Mouse (Mus musculus): ENCODE measurements at regions not wholly inside any gene's neighbourhood (a gene's known extent, or its start where the extent isn't known, plus 50 kb on each side); places are given as distances from the start of the nearest gene placed in this dataset.

DNA sequence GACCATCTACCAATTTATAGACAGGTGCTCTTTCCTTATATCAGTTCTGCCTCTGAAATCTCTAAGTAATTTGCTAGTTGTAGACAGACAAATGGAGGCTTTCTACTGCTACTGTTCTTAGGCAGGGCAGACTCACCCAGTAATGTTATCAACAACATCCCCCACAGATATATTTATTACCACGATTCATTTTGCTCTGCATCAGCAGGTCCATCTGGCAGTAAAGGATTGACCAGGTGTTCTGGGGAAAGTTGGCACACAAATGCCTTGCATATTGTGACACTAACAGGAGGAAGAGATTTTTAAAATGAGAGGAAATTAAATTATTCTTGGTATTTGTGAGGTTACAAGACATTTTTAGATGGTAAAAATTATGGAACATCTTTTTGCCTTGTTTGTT lies 627.3 kb upstream of the Tmprss15 start:
- DNase-seq: no peak
- intact Hi-C loops (cut with DNase I): no loop called here

DNA sequence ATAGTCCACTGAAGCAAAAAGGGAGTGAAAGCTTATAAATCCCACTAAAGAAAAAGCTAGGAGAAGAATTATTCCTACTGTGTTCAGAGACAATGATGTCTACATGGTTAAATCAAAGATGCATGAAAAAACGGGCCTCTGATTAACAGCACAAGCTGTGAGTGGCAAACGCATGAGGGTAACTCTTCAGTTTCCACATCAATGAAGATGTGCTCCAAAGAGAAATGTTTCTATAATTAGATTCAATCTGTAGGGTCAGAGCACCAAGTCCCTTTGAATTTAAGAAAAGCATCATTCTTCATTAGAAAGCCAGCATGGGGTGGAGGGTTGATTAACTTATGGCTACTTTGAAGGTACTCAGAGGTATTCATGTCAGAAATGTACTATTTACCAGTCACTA lies 601.5 kb upstream of the Tmprss15 start:
- DNase-seq: no peak

DNA sequence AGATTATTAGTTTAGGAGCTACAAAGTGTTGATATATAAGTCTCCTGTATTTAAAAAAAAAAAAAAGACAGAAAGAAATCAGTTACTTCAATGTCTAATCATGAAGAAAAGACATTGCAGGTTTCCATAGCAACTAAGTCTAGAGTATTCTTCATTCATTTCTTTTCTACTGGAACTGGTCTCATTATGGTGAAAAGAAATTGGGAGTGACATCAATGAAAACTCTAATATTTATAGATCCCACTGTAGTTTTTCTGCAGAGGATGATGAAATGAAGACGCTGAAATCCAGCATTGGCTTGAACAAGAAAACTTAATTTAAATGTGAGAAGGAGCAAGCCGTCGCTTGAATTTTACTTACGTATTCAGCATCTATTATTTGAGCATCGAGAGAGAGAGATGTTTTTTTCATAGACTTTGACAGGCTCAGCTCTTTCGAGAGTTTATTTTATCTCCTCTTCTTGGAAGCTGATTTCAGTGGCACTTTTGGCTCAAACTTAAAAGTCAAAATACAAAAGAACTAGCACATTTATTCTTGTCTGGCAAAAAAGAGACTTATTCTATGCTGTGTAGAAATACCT lies 560.4 kb upstream of the Tmprss15 start:
- intact Hi-C loops (cut with DNase I): no loop called here
- no peak for DNase-seq

More for the DNA sequence above, 601.5 kb upstream of the Tmprss15 start:
- intact Hi-C loops (cut with DNase I): no loop called here

DNA sequence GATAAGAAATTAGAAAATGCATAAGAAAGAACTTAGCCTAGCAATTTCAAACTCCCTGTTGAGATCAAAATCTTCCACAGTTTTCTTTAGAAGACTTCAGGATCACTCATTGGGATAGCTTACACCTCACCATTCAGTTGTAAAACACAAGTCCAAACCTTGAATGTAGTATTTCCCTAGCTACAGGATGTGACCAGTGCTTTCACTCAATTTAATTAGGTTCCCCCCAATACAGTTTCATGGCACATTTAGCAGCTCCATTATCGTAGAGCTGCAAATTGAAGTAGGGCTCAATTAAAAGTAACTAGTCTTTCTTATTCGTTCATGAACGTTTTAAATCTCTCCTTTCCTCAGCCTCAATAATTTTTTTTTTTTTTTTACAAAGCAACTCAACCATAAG lies 550.0 kb upstream of the Tmprss15 start:
- DNase-seq: no peak
- intact Hi-C loops (cut with DNase I): no loop called here

DNA sequence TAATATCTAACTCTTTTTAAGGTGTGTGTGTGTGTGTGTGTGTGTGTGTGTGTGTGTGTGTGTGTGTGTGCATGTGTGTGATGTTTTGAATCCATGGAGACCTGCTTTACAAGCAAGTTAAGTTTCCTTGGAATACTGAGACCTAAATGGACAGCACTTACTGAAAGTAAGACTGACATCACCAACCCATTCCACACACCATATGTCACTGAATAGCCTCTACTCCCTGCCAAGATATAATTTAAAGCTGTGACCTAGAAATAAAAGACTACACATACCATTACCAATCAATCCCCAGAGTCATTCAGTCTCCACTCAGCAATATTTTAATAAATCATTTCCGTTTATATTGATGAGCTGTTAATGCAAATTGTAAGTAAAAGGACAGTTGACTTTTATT lies 536.2 kb upstream of the Tmprss15 start:
- intact Hi-C loops (cut with DNase I): no loop called here
- DNase-seq: no peak

DNA sequence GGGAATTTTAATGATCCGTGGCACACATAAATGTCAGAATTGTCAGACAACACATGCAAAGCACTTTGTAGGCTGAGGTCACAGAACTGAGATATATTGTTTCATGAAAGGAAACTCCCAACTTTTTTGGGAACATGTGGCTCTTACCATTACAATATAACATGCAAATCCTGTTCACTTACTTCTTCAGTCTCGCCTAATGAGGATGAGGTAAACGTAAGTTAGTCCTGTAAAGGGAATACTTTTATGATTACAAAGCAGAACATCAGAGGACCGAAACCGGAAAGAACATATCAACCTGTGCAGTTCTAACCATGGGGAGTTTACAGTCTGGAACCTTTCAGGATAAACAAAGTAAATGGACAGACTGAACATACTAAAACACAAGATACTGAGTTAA lies 520.1 kb upstream of the Tmprss15 start:
- intact Hi-C loops (cut with DNase I): no loop called here
- no peak for DNase-seq

DNA sequence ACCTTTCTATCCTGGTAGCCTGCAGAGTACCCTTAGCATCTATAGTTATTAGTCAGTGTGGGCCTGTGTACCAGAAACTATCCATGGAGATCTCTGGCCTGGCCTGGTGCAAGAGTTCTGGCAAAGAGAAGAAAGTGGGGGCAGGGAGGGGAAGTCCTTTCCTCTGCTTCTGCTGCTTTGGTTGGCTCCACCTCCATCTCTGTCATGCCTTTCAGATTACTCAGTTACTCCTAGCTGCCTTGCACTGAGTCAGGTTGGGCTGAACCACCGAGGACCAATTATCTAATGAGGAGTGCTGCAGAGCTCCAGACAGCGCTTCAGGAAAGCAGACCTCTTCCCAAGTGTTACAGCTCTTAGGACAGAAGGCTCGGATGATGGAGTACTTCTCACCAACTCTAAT lies 500.0 kb upstream of the Tmprss15 start:
- intact Hi-C loops (cut with DNase I): no loop called here
- DNase-seq: no peak

DNA sequence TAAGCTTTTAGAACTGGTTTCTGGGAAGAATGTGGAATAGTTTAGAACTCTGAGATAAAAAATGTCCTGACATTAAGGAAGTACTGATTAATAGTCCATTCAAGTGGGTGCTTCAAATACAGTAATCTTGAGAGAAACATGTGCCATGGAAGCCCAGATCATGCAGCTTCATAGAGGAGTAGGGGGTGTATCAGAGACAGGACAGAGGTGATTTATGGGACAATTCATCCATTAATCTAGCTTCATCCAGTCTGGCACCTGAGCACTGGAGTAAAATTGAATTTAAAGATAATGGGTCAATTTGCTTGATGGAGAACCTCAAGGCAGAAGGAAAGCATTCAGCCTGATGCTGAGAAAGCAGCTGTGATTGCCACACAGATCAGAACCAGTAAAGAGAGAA lies 494.8 kb upstream of the Tmprss15 start:
- intact Hi-C loops (cut with DNase I): no loop called here
- DNase-seq: no peak

DNA sequence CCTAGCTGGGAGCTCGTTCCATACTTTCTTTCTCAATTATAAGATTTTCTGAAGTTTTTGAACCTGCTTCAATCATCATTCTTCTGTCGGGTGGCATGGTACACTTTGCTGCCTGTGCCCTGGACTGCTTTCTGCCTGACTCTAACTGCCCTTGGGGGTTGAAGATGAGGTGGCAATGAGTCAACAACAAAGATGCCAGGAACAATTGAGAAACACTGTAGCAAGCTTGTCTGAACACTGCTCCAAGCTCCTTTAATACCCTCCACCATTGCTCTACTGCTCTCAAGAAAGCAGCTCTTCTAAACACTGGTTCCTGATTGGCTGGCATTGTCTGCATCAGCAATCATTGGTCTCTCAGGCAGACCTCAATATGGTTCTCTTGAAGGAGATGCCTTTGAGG lies 480.0 kb upstream of the Tmprss15 start:
- no peak for DNase-seq
- intact Hi-C loops (cut with DNase I): no loop called here

DNA sequence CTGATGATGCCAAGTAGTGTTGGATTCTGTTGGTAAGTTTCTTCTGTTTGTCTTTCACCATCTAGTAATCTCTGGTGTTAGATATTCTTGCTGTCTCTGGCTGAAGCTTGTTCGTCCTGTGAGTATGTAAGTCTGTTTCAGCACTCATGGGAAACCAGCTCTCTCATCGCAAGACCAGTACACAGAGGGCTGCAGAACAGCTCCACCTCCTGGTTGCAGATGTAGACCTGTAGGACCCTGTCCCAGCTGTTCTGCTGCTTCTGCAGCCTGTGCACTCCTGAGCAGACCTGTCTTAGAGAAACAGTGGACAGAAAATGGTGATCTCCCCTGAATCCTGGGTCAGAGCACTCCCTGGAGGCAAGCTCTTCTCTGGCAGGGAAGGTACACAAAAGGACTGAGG lies 443.5 kb upstream of the Tmprss15 start:
- no peak for DNase-seq
- intact Hi-C loops (cut with DNase I): no loop called here

DNA sequence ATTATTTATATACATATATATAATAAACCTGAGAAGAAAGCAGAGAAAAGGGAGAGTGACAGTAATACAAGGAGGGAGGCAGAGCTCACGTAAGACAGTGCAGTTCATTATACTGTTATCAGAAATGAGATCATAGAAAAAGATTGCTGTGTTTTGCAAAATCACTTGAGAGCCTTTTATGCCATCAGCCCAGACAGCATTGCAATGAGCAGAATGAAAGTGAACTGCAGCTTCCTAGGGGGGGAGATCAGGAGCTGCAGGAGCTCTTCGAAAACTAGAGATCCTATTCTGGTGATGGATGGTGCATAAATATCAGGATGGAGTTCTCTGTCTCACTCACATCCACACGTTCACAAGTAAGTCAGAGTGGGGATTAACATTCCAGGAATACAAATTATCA lies 401.6 kb upstream of the Tmprss15 start:
- DNase-seq: no peak
- intact Hi-C loops (cut with DNase I): no loop called here

DNA sequence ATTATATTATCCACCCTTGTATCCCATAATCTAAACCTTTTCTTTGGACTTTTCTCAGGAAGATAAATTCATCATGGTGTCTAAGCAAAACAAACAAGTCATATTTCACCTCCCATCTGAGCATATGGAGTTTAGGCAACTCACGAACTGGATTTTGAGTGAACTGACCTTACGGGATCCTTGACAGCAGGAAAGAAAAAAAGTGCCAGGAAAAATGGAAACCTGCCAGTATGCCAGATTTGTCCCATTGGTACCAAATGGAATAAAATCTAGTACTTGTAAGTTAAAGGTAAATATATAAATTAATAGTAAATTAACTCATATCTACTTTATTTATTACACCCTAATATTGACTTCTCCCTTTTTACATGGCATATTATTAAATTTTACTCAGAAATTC lies 360.0 kb upstream of the Tmprss15 start:
- intact Hi-C loops (cut with DNase I): no loop called here
- DNase-seq: no peak

DNA sequence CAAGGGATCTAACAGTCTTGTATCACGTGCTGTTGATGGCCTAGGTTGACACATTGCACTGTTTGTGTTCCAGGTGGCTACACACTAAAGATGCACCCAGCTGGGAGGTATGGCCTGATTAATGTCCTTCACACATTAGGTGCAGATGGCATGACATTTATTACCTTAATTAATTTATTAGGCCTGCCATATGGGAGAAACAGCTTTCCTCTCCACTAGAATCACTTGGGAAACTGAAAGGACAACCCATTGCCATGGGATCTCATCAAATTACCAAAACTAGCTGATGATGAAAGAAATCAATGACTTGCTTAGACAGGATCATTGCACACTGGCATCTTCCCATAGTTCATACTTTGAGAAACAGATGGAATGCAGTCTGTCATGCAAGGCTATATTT lies 358.8 kb upstream of the Tmprss15 start:
- no peak for DNase-seq
- intact Hi-C loops (cut with DNase I): no loop called here

DNA sequence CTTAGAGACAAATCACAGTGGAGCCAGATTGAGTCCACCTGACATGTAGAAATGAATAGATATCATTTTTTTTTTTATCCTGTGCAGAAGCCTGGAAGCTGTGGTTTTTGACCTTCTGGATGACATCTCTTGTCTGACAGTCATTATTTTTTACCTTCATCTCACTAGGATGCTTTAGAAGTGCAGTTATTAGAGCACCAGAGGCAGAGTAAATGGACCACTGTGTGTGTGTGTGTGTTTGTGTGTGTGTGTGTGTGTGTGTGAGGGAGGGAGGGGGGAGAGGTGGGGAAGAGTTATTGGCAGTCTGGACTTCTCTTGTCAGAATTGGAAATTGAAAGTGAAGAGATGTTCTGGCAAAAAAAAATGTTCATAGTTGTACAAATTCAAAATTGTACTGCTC lies 316.5 kb upstream of the Tmprss15 start:
- intact Hi-C loops (cut with DNase I): no loop called here

DNA sequence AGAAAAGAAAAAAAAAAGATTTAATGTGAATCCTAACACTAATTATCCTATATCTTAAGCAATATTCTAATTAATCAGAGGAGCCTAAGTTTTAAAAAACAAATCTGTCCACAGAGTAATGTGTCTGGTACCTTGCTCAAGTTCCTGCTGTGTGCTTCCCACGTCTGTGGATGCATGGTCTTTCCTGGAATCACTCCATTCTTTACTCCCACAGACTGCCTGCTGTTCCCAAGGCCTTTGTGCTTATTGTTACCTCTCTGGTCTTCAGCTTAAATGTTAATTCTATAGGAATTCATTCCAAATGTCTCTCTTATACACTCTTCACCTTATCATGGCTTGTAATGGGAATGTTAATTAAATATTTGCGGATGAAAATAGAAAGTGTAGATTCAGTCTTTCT lies 315.3 kb upstream of the Tmprss15 start:
- DNase-seq: no peak
- intact Hi-C loops (cut with DNase I): no loop called here

More for the DNA sequence above, 316.5 kb upstream of the Tmprss15 start:
- DNase-seq: no peak

DNA sequence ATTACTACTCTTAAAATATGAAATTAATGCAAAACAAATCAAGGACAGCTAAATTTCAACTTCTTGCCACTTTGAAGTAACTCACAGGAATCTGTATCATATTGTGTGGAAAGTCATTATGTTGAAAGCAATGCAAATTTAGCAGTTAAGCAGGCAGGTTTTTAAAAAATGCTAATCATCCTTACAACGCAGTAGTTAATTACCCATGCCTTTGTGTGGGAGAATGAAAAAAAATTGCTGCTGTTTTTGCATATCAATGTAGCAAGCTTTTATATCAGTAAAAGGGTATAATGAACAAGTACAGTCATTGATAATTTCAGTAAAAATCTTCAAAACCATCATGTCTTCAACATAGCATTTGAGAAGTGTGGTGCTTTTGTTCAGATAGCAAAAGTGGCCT lies 313.2 kb upstream of the Tmprss15 start:
- intact Hi-C loops (cut with DNase I): no loop called here
- DNase-seq: no peak

DNA sequence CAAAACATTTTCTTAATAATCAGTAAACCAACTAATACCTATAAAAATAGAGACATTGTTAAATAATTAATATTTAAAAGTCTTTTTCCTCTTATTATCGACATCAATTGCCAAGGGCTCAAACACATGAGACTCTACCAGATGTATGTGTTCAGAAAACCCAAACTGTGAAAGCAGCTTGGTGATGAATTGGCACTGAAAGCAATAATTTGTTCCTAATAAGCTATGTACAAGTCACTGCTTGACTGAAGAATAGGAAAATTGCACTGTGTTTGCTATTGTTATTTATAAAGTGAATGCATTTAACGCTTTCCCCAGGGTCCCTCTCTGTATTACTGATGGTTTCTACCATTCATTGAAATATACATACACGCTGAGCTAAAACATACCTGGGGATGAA lies 309.2 kb upstream of the Tmprss15 start:
- intact Hi-C loops (cut with DNase I): no loop called here
- DNase-seq: no peak

DNA sequence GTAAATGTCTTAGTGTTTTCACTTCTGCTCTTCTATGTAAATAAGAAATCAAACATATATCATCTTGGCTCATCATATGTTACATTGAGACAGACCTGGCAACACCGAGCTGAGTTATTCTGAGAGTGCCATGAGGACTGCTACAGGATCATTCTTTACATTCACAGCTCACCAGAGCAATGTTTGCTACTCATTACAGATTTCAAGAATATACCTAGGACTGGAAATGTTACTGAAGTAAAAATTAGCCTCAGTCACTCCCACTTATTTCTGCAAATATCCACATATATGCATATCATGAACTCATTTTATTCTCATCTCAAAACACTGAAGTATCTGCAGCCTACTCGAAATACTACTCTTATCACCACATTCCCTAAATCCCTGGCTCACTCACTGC lies 307.6 kb upstream of the Tmprss15 start:
- intact Hi-C loops (cut with DNase I): no loop called here
- no peak for DNase-seq

DNA sequence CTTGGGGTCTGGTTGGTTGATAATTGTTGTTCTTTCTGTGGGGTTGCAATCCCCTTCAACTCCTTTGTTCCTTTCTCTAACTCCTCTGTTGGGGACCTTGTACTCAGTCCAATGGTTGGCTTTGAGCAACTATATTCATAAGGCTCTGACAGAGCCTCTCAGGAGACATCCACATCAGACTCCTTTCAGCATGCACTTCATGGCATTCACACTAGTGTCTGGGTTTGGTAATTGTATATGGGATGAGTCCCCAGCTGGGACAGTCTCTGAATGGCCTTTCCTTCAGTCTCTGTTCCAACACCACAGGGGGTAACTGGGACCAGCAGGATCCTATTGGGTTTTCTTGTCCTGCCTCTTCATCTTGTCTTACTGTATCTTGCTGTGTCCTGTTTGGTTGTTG lies 303.5 kb upstream of the Tmprss15 start:
- intact Hi-C loops (cut with DNase I): no loop called here
- no peak for DNase-seq

DNA sequence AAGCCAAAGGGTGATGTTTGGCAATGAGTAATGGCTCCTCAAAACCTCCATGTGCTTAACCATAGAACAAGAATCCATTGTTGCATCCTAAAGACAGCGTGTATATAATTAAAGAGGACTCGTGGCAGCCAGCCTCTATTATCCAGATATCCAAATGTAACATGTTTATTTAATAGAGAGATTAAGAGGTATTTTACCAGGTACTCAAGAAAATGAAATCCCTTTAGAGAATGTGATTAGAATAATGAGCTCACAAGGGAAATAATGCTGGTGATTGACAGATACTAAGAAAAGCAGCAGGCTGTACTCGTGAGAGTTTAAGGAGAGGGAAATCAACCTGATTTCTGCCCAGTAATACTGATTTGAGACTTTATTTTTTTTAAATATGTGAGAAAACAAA lies 295.5 kb upstream of the Tmprss15 start:
- intact Hi-C loops (cut with DNase I): no loop called here
- no peak for DNase-seq

DNA sequence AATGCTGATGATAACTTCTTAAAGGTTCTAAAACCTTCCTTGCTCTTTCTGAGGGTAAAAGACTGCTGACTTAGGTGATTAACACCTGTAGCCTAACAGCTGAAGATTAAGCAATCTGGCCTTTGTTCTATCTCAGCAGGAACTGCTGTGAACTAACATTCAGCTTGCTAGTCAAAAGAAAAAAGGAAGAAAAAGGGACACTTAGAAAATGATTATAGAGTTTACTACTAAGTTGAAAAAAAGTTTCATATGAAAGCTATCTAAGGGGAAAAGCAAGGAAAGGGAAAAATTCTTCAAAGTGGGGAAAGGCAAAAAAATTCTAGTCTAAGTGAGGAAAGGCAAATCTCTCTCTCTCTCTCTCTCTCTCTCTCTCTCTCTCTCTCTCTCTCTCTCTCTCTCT lies 259.2 kb upstream of the Tmprss15 start:
- intact Hi-C loops (cut with DNase I): no loop called here
- no peak for DNase-seq

DNA sequence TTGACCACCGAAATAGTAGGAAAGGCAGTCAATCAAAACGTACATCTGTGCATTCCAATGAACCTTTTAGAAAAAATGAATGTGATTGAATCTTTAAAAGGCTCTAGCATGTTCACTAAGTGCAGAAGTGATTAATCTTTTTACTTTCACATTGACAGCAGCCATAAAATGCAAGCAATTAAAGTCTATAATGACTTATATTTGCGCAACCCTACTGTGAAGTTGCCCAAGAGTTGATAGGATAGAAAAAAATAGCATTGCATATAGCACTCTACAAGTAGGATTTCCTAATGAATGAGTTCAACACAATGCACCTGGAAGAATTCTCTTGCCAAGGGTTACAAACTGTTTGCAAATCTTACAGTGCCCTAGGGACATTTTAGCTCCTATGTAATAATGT lies 251.6 kb upstream of the Tmprss15 start:
- DNase-seq: no peak
- intact Hi-C loops (cut with DNase I): no loop called here

DNA sequence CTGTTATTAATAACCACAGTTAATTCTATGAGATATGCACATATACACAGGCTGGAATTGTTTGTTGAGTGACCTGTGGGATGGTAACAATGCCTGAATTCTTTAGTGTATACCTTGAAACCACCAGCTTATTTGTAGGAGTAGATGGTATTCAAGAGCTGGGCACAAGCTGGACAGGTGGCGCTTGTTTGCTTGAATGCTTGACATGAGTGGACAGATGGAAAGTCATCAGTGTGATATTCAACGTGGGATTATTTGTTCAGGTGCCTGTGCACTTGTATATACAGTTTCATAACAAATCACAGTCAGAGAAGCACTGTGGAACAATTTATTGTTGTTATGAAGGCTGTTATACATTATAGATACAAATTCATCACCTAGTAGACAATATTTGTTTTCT lies 245.5 kb upstream of the Tmprss15 start:
- DNase-seq: no peak
- intact Hi-C loops (cut with DNase I): no loop called here

DNA sequence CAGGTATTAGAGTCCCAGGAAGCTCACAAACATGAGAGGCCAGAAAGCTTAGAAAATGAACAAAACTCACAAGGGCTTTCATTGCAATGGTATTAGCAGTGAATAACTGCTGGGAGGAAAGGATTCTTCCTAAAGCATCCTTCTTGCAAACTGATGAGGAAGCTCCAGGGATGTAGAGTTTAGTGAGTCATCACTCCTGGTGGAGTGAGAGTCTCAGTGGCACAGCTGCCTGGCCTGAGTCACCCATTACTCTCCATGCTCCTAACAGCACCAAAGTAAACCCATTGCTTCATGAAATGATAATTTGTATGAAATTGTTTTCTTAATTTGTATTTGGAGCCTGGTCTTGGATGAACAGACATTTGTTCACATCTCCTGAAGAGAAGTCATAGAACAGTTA lies 245.1 kb upstream of the Tmprss15 start:
- DNase-seq: no peak

More for the DNA sequence above, 245.1 kb upstream of the Tmprss15 start:
- intact Hi-C loops (cut with DNase I): no loop called here
